Mouse (Mus musculus): ENCODE data around the gene Carns1. TPM values are rescaled to one million over a fixed set of nuclear protein-coding genes. Genes with fewer than 3 reads are reported as not detected.

Carns1 gene
- polyA plus RNA-seq, 1 experiment from 2014 or later, result 4.4 TPM

DNA sequence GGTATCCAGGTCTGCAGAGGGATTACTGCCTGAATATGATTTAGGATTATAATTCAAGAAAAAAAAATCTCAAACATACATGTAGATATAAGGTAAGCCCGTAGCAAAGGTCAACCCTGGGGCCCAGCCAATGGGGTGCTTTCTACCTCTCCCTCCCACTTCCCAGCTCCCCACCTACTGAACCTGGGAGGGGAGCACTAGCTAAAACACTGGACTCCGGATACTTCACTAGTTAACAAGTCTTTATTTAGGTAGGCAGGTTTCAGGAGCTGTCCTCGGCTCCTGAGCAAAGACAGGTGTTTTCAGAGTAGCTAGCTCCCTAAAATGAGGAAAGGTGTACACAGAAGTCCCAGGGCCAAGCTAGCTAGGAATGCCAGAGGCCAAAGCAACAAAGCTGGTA lies 11.2 kb downstream of the Carns1 start:
- Histone ChIP-seq H3K4me3 (no peak overlapping the region), H3K27me3 (replicated peaks; ENCODE audit: low read depth, poor library complexity, severe bottlenecking) (no peaks in the 10 kb centered on the region), H3K27ac (replicated peaks) (peak overlapping the region; percentile 89; the same call in 1 of the 2 replicates), H3K4me1 (peaks cover 17% of the 10 kb centered on the region), H3K36me3 (replicated peaks) (peaks cover 22% of the 10 kb centered on the region), H3K9me3 (no peaks in the 10 kb centered on the region)
- DNase-seq (ENCODE audit: low spot score), result no peak
- 80% methylated on average over 3 of the region's 3 CpGs for WGBS

DNA sequence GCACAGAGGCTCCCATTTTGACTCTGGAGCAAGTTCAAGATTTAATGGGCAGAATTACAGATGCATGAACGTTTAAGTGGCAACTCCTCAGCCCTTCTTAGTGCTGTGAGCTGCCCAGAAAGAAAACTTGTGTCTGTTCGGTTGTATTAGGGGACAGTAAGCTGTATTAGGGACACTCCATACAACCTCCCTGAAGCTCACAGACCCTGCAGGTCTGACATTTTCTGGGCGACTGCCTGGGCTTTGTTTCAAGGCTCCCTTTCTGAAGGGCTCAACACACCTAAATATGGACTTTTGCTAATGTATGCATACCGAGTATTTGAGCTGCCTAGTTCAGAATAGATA lies 11.8 kb downstream of the Carns1 start:
- H3K4me3 ChIP-seq, result peak overlapping the region; percentile 78

DNA sequence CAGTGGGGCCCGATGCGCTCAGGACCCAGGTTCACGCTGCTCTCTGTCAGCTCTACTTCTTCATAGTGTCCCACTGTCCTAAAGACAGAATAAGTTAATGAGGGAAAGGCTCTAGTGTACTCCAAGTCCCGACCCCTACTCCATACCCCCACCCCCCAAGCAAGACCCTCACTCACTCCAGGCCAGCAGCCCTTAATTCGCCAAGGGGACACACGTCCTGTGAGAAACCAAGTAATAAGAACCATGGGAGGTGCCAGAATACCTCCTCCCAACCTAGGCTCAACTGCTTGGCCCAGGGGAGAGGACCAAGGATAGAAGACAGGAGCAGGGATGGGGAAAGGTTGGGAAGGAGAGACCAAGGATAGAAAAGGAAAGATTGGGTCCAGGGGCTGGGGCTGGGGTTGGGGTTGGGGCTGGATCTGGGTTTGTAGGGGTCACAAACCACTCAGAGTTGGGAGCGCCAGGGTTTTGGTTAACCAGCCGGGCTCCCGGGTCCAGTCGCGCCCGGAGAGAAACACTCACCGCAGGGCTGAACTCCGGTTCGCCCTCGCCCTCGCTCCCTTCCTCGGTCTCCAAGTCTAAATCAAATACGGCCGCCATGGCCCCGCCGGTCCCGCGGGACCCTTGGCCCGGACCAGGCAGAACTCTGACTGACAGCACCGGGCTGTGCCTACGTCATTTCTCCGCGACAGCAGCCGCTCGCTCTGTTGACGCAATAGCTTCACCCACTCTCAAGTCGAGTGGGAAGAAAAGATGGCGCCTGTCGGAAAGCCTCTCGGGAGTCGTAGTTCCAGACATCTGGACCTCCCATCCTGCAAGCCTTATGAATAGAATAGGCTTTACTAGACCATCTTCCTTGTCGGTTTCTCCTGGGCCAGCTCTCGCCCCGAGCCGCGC lies 12.4 kb downstream of the Carns1 start, which contains the start of gene Rps6kb2:
Gene Rps6kb2, minus strand, starts transcription at position 709 of the 897 bp plus-strand sequence.
- H3K36me3 ChIP-seq (replicated peaks), result peaks cover 34% of the 10 kb centered on the region
- no peaks in the 10 kb centered on the region for H3K27me3 ChIP-seq (replicated peaks; ENCODE audit: low read depth, poor library complexity, severe bottlenecking)
- H3K4me3 ChIP-seq, result peak within 1 kb of the TSS; percentile 78
- H3K4me1 ChIP-seq, result peaks cover 17% of the 10 kb centered on the region
- no peaks in the 10 kb centered on the region for H3K9me3 ChIP-seq
- WGBS, result 7% methylated on average over 42 of the region's 42 CpGs
- peak; percentile 95 for DNase-seq (ENCODE audit: low spot score)
- H3K27ac ChIP-seq (replicated peaks), result peak within 1 kb of the TSS; percentile 89

More for the DNA sequence above, 11.8 kb downstream of the Carns1 start:
- H3K27me3 ChIP-seq (replicated peaks; ENCODE audit: low read depth, poor library complexity, severe bottlenecking), result no peaks in the 10 kb centered on the region
- H3K27ac ChIP-seq (replicated peaks), result peak overlapping the region; percentile 89
- 36% methylated on average over 4 of the region's 4 CpGs for WGBS
- peaks cover 27% of the 10 kb centered on the region for H3K36me3 ChIP-seq (replicated peaks)
- H3K4me1 ChIP-seq, result peaks cover 17% of the 10 kb centered on the region
- no peaks in the 10 kb centered on the region for H3K9me3 ChIP-seq
- no peak for DNase-seq (ENCODE audit: low spot score)

DNA sequence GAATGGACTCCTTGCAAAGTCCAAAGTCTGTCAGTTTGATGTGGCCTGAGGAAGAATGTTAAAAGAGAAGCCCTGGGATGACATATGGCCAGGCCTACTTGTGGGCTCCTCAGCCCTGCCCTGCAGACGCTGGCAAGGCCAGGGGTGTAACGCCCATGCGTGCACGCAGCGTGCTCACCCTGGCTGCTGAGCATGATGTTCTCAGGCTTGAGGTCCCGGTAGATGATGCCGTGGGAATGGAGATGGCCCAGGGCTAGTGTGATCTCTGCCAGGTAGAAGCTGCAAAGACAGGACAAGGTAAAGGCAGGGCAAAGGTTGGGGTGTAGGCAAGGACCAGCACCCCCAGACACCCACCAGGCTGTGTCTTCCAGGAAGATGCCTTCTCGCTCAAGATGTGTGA lies 16.2 kb downstream of the Carns1 start:
- H3K4me3 ChIP-seq, result no peak overlapping the region
- H3K27me3 ChIP-seq (replicated peaks; ENCODE audit: low read depth, poor library complexity, severe bottlenecking), result no peaks in the 10 kb centered on the region
- peaks cover 65% of the 10 kb centered on the region for H3K36me3 ChIP-seq (replicated peaks)
- no peaks in the 10 kb centered on the region for H3K9me3 ChIP-seq
- WGBS, result 96% methylated on average over 8 of the region's 8 CpGs
- peaks cover 22% of the 10 kb centered on the region for H3K4me1 ChIP-seq
- DNase-seq (ENCODE audit: low spot score), result no peak
- H3K27ac ChIP-seq (replicated peaks), result no peak overlapping the region

DNA sequence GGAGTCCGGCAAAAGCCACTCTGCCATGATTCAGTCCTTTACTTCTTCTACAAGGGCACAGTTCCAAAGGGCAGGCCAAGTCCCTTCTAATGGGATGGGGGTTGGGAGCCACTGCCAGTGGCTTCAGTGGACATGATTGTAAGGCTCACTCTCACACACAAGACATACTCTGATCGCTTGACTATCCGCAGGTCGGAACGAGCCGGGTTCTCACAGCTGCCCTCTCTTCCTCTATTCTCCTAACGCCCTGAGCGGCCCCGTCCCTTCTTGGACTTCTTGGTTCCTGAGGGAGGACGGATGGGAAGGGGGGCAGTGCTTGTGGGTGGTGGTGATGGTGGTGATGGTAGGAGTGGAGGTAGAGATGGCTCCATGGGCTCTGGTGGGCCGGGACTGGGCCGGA lies 18.5 kb downstream of the Carns1 start:
- Histone ChIP-seq H3K9me3 (no peaks in the 10 kb centered on the region), H3K27ac (replicated peaks) (no peak overlapping the region), H3K4me1 (0 out of 2 replicates have a peak, but pooled peaks cover 13% of the 10 kb centered on the region), H3K27me3 (replicated peaks; ENCODE audit: low read depth, poor library complexity, severe bottlenecking) (no peaks in the 10 kb centered on the region), H3K36me3 (replicated peaks) (peaks cover 88% of the 10 kb centered on the region), H3K4me3 (no peak overlapping the region)
- no peak for DNase-seq (ENCODE audit: low spot score)
- WGBS, result 93% methylated on average over 12 of the region's 12 CpGs

DNA sequence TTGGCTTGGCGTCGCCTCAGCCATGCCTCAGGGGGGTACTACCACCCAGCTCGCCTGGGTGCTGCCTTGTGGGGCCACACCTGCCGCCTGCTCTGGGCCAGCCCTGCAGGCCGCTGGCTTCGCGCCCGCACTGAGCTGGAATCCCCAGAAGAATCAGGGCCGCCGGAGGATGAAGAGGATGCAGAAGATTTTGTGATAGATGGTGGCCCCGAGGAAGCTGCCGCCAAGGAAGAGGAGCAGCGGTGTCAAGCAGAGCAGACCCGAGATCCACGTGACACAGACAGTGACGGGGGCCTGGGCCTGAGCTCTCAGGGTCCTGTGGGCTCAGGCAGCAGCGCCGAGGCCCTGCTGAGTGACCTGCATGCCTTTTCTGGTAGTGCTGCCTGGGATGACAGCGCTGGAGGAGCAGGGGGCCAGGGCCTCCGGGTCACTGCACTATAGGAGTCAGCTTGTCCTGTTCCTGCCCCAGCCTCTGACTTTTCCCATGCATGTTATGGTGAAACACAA lies 19.2 kb downstream of the Carns1 start:
- Histone ChIP-seq H3K4me3 (no peak overlapping the region), H3K27ac (replicated peaks) (peak overlapping the region; percentile 55; the same call in 1 of the 2 replicates), H3K4me1 (0 out of 2 replicates have a peak, but pooled peaks cover 17% of the 10 kb centered on the region), H3K9me3 (no peaks in the 10 kb centered on the region), H3K27me3 (replicated peaks; ENCODE audit: low read depth, poor library complexity, severe bottlenecking) (no peaks in the 10 kb centered on the region), H3K36me3 (replicated peaks) (peaks cover 90% of the 10 kb centered on the region)
- WGBS, result 74% methylated on average over 20 of the region's 20 CpGs
- no peak for DNase-seq (ENCODE audit: low spot score)

DNA sequence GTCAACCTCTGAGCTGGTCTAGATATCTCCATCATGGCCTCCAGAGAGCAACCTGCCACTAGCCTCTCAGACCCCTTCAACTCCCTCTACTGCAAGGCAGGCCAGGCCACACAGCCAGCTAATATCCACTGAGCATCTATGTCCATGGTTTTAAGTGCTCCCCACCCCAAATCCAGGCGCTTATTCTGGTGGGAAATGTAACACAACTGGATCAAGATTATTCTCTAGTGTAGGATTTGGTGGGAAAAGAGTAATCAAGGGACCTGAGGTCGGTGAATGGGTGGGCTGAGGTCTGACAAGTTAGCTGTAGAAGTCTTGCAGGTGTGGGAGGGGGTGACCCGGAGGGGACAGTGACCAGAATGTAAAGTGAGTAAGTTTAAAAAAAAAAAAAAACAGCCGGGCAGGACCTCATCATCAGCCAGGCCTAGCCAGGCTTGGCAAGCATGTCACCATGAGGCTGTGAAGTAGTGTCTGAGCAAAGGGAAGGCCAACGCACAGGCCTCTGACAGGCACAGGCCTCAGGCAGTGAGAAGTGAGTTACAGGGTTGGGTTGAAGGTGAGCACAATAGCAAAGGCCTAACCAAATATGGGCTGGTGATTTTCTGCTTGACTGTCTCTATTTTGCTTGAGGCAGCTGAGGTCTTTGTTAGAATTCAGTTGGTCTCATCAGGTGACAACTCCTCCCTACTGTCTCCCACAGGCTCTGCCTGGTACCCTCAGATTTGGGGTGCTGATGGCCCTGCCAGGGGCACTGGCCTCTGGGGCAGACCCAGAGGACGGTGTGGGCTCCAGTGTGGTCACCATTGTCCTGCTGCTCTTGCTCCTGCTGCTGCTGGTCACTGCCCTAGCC lies 19.8 kb downstream of the Carns1 start:
- 0 out of 2 replicates have a peak, but pooled peaks cover 20% of the 10 kb centered on the region for H3K4me1 ChIP-seq
- H3K4me3 ChIP-seq, result no peak overlapping the region
- no peak for DNase-seq (ENCODE audit: low spot score)
- WGBS, result 77% methylated on average over 6 of the region's 6 CpGs
- peak overlapping the region; percentile 55; the same call in 1 of the 2 replicates for H3K27ac ChIP-seq (replicated peaks)
- no peaks in the 10 kb centered on the region for H3K27me3 ChIP-seq (replicated peaks; ENCODE audit: low read depth, poor library complexity, severe bottlenecking)
- H3K9me3 ChIP-seq, result no peaks in the 10 kb centered on the region
- peaks cover 90% of the 10 kb centered on the region for H3K36me3 ChIP-seq (replicated peaks)

DNA sequence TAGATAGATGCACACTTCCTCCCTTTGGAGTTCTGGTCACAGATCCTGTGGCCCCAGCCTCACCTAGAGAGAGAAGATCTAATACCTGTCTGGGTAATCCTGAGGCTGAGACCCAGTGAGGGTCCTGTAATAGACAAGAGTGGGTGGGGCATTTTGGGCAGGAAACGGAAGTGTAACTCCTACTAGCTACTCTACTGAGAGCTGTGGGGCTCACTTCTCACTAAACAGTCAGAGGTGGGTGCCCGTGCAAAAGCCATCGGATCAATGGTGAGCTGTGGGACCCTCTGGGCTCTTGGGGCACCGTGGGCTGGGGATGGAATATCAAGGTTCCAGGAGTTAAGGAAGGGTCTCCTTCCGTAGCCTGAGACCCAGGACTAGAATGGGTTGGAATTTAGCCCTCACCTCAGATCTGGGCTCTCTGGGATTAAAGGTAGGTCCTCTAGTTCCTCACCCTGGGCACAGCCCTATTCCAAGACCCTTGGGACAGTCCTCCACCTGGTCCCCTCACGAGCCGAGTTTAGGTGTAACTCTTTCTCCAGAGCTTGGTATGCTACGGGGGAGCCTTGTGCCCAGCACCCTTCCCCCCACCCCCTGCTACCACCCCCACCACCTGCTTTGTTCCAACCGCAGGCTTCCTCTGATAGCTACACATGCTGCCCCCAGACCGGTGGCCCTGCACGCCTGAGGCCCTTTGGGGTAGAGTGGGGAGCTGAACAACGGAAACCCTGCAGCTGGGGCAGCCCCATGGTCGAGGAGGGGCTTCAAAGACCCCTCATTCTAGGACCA lies 20.6 kb downstream of the Carns1 start:
- H3K4me1 ChIP-seq, result peaks cover 24% of the 10 kb centered on the region
- DNase-seq (ENCODE audit: low spot score), result no peak
- no peak overlapping the region for H3K4me3 ChIP-seq
- H3K36me3 ChIP-seq (replicated peaks), result peaks cover 92% of the 10 kb centered on the region
- no peak overlapping the region for H3K27ac ChIP-seq (replicated peaks)
- 82% methylated on average over 13 of the region's 13 CpGs for WGBS
- H3K27me3 ChIP-seq (replicated peaks; ENCODE audit: low read depth, poor library complexity, severe bottlenecking), result no peaks in the 10 kb centered on the region
- H3K9me3 ChIP-seq, result no peaks in the 10 kb centered on the region

DNA sequence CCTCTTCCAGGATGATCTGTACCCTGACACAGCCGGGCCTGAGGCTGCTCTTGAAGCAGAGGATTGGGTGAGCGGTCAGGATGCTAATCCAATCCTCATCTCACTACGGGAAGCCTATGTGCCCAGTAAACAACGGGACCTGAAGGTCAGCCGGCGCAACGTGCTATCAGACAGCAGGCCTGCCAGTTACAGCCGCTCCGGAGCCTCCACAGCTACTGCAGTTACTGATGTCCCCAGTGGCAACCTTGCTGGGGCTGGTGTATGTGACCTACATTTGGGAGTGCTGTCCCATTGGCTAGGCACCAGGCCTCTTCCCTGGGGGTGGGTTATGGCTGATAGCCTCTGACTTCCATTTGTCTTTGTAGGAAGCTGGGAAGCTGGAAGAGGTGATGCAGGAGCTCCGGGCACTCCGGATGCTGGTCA lies 22.0 kb downstream of the Carns1 start, which contains the start of gene Ptprcap:
Gene Ptprcap, plus strand, starts transcription at position 373 of the 423 bp plus-strand sequence.
- Histone ChIP-seq H3K9me3 (no peaks in the 10 kb centered on the region), H3K27me3 (replicated peaks; ENCODE audit: low read depth, poor library complexity, severe bottlenecking) (no peaks in the 10 kb centered on the region), H3K4me1 (peaks cover 35% of the 10 kb centered on the region), H3K27ac (replicated peaks) (no peak within 1 kb of the TSS), H3K4me3 (no peak within 1 kb of the TSS), H3K36me3 (replicated peaks) (peaks cover 78% of the 10 kb centered on the region)
- 77% methylated on average over 11 of the region's 11 CpGs for WGBS
- no peak for DNase-seq (ENCODE audit: low spot score)

DNA sequence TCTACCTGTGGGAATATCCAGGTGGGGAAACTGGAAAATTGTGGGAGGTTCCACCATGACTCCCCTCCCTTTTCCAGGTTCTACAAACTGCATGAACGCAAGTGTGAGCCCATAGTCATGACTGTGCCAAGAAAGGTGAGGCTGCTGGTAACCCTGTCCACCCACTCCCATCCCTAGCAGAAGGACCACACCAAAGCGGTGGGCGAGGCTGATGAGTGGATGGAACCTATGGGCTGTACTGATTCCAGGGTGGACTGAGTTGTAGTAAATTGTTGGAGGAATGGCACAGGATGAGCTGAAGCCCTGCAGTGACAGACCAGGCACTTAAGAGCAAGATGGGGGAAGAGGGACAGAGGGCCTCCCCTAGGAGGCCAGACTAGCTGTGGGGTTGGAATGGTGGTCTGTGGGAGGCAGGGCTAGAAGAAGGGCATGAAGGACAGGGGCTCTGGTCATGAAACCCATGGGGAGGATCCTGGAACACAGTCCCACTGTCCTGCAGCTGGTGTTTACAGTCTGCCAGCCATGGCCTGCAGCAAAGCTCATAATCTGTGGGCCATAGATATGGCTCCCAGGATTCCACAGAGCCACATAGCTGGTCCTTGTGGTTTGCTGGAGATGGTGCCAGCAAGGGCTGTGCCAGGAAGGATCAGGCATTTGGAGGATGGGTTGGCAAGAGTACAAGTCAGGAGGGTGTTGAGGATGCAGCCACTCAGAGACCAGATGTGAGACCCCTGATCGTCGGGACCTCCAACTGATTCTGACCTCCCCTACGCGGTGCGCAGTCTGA lies 22.6 kb downstream of the Carns1 start:
- DNase-seq (ENCODE audit: low spot score), result no peak
- Histone ChIP-seq H3K4me3 (no peak overlapping the region), H3K36me3 (replicated peaks) (peaks cover 72% of the 10 kb centered on the region), H3K4me1 (peaks cover 41% of the 10 kb centered on the region), H3K27ac (replicated peaks) (no peak overlapping the region), H3K9me3 (no peaks in the 10 kb centered on the region), H3K27me3 (replicated peaks; ENCODE audit: low read depth, poor library complexity, severe bottlenecking) (no peaks in the 10 kb centered on the region)
- 85% methylated on average over 8 of the region's 8 CpGs for WGBS

DNA sequence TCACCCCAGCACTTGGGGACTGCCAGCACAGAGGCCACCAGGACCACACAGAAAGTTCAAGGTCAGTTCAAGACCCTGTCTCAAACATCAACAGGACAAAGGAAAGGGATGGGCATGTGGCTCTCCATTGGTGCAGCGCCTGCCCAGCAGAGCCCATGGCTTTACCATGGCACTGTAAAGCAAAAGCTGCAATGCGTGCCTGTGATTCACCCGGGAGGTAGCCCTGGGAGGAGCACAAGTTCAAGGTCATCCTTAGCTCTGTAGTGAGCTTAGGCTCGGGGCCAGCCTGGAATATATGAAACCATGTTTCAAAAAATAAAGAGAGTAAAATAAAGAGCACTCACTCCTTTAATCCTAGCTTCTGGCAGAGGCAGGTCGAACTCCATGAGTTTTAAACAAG lies 23.4 kb downstream of the Carns1 start:
- DNase-seq (ENCODE audit: low spot score), result no peak
- Histone ChIP-seq H3K4me1 (peaks cover 42% of the 10 kb centered on the region), H3K27ac (replicated peaks) (no peak overlapping the region), H3K27me3 (replicated peaks; ENCODE audit: low read depth, poor library complexity, severe bottlenecking) (no peaks in the 10 kb centered on the region), H3K36me3 (replicated peaks) (peaks cover 65% of the 10 kb centered on the region), H3K4me3 (no peak overlapping the region), H3K9me3 (no peaks in the 10 kb centered on the region)
- WGBS, result 91% methylated on average over 5 of the region's 5 CpGs

All from embryonic facial prominence, embryonic 10.5 days (tissue).